Mouse (Mus musculus) liver, embryonic 14.5 days (tissue): ENCODE data around the gene Arrdc5.

Experiments
- CTCF ChIP-seq: IDR thresholded peaks from 2 replicates; pipeline ENCODE4 v1.5.1; 2016; ENCODE audit warnings: antibody characterized with exemption, low read depth, control low read depth
- EP300 ChIP-seq: IDR thresholded peaks from 2 replicates; pipeline ENCODE4 v1.6.1; 2016; ENCODE audit warnings: antibody characterized with exemption, low read depth

- TF ChIP-seq CTCF (peak; percentile 61), EP300 (no peak)
Measured at GRCm38 (mm10) chr17:56305826-56306225, 5.7 kb upstream of the Arrdc5 start.
